Mouse (Mus musculus) cerebral cortex, adult 2 months (tissue): ENCODE results near the gene Triobp.

ENCODE experiments used
- WGBS: fragments of 180-500 bp; shearing (Covaris S2); methylation state at CpG from one replicate; pipeline ENCODE4 v1.1.7; 2018; 5-methylcytosine and 5-hydroxymethylcytosine counted together

Triobp gene

DNA sequence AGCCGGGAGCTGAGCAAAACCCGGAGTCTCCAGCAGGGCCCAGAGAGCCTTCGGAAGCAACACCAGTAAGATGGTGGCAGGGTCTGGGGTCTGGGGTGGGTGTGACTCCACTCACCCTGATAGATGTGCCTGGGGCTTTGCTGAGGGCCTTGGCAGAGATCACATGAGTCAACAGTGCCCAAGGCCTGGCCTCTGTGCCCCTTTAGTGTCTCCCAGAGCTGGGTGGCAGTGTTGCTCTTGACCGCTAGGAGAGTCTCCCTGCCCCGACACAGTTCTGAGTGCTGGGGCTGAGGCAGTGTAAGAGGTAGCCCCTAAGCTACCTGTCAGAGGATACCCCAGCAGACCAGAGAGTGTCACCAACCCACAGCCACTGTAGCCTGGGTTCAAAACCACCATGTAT is 54.0 kb downstream of the Triobp start:
- WGBS = 96% methylated on average over 5 of the region's 5 CpGs

DNA sequence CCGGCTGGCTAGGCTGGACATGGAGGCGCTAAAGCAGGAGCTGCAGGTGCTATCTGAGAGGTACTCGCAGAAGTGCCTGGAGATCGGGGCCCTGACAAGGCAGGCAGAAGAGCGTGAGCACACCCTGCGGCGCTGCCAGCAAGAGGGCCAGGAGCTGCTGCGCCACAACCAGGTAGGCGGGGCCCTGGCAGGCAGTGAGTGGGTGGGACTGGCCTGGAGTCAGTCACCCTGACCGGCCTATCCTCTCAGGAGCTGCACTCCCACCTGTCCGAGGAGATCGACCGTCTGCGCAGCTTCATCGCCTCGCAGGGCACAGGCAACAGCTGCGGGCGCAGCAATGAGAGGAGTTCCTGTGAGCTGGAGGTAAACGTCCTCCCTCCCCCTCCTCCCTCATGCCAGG is 54.5 kb downstream of the Triobp start:
- WGBS = 82% methylated on average over 19 of the region's 19 CpGs

DNA sequence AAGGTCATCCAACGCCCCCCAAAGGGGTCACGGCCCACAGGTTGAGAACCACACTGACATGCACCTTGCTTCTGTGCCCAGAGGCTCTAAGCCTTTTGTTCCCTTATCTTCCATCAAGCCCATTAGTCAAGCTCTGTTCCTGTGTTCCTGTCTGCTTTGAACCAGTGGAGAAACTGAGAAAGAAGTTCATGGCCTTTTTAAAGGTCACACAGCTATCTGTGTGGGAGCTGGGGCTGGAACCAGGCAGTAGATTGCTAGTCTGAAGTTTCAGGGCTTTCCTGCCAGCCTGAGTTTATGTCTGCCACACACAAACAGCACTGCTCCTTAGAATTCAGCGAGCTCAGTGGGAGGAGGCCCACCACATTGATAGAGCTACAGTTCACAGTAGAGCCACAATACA is 55.6 kb downstream of the Triobp start:
- 90% methylated on average over 3 of the region's 3 CpGs for WGBS

DNA sequence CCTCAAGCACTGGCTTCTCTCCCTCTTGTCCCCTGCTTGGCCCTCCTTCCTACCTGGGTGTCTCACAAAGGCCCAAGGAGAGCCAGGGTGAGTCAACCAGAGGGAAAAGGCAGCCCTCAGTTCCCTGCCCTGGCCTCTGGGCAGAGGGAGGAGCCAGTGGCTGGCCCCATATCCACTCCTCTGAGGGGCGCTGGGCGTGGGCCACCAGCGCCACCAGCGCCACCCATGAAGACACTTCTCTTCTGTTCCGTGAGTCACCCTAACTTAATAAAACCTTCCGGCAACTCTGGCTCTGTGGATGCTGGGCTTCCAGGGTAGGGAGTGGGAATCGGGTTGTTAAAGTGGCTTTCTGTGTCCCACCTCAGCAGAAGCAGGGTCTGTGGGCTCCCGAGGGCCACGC is 58.1 kb downstream of the Triobp start:
- WGBS = 92% methylated on average over 9 of the region's 9 CpGs

DNA sequence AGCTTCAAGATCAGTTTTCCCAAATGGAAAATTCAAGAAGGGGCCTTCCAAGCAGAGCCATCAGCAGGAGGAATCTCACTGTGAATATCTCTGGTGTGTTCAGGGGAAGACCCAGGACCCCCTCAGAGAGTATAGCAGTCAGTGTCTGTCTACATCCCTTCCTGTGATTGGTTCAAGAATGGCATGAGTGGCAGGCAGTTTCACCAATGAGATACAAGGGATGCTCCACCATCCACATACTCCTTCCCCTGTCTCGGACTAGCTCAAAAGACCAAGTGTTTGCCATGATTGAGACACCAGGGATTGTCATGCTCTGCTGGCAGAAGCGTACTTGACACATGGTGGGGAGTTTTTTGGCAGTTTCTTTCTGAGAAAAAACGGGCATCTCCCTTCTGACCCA is 59.1 kb downstream of the Triobp start:
- WGBS = 58% methylated on average over 3 of the region's 3 CpGs

DNA sequence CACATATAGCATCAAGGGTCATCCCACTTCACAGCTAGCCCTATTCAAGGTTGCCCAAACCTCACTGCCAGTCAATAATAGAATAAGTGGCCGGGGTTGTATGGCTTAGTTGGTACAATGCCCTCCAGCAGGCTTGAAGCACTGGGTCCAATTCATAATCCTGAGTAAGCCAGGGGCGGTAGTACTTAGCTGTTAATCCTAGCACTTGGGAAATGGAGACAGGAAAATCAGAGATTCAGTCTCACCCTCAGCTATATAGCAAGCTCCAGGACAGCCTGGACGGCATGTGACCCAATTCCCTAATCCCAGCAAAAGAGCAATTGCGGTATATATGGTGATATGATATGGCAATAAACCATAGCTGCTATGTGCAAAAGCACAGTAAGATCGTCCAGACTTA is 59.5 kb downstream of the Triobp start:
- 92% methylated on average over 5 of the region's 5 CpGs for WGBS

DNA sequence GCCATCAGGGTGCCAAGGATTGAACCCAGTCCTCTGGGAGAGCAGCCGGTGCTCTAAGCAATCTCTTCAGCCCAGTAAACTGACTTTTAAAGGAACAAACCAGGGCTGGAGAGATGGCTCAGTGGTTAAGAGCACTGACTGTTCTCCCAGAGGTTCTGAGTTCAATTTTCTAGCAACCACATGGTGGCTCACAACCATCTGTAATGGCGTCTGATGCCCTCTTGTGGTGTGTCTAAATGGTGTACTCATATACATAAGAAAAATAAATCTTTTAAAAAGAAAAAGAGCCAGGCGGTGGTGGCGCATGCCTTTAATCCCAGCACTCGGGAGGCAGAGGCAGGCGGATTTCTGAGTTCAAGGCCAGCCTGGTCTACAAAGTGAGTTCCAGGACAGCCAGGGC is 60.3 kb downstream of the Triobp start:
- 91% methylated on average over 6 of the region's 6 CpGs for WGBS

DNA sequence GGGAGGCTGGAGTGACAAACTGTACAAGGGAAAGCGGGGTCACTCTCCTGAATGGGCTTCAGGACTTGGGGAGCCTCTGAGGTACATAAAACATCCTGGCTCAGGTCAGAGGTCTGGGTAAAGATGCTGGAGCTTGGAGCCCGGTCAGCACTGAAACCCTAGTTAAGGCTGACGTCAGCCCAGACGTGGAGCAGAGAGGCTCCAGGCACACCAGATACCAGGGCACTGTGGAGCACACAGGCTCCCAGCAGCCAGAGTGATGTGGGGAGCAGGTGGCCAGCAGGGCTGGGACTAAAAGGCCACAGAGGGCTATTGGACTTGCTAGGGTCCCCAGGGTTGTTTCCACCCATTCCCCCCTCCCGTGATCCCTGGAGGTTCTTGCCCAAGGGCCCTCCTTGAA is 62.2 kb downstream of the Triobp start:
- 92% methylated on average over 5 of the region's 5 CpGs for WGBS

DNA sequence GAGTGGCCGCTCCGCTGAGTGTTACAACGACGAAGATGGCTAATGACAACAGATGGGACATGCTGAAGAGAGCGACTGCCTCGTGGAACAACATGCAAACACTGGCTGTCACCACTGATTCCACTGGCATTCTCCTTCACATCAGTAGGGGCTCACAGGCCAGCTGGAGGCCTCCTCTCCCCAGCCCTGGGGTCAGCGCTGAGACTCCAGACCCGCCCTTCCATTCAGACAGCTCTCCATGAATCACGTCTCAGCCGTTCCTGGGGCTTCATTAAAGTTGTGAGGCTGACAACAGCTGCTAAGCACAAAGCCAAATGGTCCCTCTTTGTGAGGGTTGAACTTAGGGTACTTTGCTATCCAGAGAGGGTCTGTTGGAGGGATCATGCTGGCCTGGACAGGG is 64.0 kb downstream of the Triobp start:
- 70% methylated on average over 10 of the region's 10 CpGs for WGBS

DNA sequence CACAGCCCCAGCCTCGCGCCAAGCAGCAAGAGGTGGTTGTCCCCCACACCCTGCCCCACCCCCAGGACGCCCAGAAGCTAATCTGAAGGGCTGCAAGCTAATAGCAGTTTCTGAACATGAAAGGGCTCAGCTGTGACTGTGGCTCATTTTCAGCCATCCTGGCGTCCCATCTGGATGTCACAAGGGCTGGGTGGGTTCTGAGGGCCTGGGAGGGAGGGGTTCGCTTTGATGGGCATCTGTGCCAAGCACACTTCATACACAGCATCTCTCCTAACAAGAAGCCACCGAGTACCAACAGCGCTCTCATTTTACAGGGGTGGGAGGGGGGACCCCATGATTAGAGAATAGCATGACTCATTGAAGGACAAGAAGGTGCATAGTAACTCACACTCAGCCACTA is 65.9 kb downstream of the Triobp start:
- 64% methylated on average over 7 of the region's 7 CpGs for WGBS

DNA sequence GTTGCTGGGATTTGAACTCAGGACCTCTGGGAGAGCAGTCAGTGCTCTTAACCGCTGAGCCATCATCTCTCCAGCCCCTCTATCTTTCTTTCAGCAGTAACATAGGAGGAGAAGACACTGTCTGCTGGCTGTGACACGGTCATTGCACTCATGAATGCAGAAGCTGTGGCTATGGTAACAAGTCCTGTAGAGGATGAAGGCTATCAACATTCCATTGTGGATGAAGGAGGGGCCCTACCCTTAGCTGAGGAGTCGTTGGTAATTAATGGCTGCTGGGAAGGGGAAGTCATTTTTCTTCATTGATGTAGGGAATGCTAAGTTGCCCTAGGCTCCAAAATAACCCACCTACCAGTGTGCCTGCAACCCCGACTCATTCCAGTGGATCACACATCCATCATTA is 70.7 kb downstream of the Triobp start:
- 69% methylated on average over 4 of the region's 4 CpGs for WGBS

DNA sequence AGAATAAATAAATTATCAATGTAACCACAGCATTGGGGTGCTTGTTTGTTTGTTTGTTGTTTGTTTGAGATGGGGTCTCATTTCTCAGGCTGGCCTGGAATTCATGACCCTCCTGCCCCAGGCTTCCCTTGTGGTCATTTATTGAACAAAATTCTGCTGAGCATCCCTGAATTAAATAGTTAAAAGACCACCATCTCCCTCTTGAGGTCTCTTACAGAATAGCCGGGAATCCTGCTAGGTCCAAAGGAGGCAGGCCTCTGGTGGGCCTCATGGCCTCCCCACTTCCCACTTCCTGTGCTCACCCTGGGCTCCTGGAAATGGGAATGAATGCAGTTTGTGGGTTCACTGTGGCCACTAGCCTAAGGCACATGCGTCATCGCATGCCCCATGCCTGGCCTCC is 71.4 kb downstream of the Triobp start:
- WGBS = 79% methylated on average over 3 of the region's 3 CpGs

DNA sequence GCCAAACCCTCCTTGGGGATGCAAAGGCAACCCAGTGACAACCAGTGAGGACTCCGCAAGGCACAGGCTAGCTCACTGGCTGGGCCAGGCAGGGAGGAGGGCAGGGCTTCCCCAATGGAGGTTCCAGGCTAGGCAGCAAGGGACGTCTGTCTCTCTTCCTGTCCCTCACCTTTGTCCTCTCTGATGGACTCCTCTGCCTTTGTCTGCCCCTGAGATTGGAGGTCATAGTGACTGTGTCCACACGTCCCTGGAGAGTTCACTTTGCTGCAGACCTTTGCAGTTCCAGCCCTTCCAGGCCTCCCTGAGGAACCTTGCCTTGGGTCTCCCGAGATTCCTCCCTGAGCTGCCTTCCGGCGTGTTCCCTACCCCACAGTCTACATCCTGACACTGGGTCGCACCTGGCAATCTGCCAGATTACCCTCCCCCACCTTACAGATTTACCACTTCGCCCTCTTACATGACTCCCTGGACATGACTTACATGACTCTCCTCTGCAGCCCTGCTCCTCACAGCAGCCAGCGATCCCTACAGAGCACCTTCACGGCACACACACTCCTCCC is 75.2 kb downstream of the Triobp start:
- WGBS = 72% methylated on average over 10 of the region's 10 CpGs

DNA sequence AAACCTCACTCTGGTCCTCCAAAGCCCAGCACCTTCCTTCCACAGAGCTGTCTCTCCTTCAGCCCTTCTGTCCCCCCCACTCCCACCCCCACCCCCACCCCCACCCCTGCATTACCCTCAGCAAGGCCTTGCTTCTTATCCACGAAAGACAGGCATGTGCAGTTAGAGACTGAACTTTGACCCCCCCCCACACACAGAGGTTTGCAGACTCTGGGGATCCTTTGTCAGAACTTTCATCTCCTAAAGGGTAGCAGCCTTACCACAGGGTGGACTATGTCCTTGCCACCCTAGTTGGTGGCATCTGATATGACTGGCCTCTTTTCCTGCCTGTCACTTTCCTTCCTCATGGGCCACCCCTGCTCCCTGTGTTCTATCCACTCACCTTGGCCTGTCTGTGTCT is 75.8 kb downstream of the Triobp start:
- 89% methylated on average over 1 of the region's 1 CpGs for WGBS

DNA sequence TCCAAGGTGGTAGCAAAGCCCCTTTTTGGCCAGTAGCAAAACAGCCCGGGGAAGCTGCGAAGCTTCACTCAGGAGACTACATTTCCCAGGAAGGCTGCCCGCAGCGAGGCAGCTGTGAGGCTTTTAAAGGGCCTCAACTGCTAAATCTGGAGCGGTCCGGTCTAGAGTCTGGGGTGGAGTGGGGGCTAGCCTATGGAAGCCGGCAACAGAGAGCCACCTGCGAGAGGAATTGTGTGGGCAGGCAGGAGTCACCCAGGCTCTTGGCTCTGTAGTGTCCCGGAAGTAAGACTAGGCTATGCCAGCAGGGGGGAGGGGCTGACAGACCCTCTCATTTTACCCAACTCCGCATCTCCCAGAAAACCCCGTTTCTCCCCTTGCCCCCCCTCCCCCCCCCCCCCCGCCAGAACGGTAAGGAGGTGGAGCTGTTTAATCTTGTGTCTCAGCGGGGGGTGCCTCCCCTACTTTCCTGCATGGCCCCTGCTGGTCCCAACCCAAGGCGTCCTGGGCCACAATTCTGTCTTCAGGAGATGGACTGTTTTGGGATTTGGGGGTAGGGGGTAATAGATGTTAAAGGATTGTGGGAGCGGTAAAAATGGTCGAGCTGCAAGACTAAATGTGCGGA is 78.3 kb downstream of the Triobp start:
- WGBS = 19% methylated on average over 17 of the region's 18 CpGs

DNA sequence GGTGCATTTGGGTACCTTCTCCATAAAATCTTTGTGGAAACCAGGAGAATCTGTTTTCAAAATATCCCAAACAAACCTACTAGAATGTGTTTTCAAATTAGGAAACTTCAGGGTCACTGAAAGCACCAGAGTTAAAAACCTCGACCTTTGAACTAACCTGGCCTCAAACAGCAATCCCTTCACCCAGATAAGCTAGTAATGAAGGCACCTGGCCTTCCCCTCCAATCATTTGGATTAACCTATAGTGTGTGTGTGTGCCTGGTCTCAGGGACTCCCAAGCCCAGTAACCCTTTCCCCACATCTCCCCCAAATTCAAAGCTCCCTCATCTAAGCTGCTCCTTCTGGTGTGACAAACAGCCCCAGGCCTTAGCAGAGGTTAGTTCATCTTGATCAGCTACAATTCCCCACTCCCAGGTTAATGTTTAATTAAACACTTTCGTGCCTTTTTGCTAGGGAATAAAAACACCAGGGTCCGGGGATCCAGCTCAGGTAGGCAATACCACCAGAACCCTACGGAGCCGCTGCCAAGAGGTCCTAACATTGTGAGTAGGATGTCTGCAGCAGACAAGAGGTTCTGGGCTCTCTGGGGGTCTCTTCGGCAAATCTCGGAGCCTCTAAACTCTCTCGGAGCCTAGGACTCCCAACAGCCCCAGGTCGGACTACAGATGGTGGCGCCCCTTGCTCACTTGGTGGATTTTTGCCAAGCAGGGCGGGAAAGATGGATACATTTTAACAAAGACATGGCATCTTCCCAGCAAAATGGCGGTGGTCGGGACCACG is 79.2 kb downstream of the Triobp start:
- WGBS = 58% methylated on average over 14 of the region's 14 CpGs

DNA sequence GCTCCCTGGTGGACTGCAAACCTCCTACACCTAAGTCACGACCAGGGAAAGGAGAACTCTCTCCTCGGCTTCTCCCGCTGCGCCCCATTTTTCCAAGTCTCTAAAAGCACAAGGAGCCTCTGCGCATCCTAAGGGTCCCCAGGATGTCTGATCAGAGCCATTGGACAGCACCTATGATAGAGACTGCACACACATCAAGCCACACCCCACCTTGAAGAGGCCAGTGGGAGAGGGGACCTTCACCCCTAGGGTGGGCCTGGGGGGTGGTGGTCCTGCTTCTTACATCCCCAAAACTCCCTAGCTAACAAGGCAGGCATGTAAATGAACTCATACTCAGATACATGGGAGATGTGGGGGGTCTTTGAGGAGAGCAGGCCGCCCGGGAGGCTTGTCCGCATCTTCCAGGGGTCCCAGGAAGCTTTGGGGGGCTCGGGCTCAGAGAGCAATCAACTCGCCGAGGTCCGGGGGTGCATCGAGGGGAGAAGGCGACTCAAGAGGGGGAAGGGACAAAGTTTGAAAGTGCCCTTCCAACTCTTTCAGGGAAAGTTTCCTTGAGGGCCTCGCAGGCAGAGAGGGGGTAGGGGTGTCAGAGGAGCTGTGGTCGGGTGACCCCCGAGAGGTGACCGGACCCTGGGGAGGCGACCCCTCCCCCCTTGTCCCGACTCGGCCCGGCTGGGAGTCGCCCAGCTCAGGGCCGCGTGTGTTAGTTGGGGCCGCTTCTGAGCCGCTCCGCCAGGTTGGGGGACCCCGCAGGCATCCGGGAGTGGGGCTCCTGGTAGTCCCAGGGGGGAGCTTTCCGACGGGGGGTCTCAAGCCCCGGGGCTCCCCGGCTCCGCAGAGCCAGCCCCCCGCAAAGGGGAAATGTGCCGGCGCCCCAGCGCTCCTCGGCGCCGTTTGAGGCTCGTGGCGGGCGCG is 80.0 kb downstream of the Triobp start:
- 7% methylated on average over 46 of the region's 46 CpGs for WGBS

DNA sequence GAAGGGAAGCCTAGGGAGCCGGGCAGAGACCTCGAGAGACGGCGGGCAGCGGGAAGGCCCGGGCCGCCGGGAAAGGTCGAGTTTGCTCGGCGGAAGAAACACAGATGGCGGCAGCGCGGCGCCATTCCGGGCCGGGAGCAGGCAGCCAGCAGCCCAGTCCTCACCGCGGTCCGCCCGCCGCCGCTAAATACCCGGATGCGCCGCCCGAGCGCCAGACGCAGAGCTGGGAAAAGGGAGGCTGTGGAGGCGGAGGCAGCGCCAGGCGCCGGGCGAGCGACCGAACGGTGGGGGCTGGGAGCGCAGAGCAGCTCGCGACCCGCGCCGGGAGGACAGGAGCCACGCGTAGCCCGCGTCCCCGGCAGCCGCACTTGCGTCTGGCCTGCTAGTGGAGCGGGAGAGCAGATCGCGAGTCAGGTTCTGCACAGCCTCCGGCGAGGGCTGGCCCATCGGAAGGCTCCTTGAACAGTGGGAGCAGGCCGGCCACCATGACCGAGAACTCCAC is 80.8 kb downstream of the Triobp start, which contains the start of gene H1f0:
Gene H1f0, plus strand, starts transcription at position 214 of the 502 bp plus-strand sequence.
- WGBS = under 1% methylated on average over 58 of the region's 58 CpGs

DNA sequence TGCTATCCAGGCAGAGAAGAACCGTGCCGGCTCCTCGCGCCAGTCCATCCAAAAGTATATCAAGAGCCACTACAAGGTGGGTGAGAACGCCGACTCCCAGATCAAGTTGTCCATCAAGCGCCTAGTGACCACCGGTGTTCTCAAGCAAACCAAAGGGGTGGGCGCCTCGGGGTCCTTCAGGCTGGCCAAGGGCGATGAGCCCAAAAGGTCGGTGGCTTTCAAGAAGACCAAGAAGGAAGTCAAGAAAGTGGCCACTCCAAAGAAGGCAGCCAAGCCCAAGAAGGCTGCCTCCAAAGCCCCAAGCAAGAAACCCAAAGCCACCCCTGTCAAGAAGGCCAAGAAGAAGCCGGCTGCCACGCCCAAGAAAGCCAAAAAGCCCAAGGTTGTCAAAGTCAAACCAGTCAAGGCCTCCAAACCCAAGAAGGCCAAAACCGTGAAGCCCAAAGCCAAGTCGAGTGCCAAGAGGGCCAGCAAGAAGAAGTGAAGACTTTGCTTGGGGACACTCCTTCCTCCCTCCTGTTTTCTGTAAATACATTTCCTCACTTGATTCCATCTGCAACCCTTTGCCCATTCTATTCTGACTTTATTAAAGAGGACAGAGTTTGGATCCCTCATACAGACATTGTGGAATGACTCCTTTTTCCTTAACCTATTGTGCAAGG is 81.4 kb downstream of the Triobp start:
- 18% methylated on average over 16 of the region's 16 CpGs for WGBS

DNA sequence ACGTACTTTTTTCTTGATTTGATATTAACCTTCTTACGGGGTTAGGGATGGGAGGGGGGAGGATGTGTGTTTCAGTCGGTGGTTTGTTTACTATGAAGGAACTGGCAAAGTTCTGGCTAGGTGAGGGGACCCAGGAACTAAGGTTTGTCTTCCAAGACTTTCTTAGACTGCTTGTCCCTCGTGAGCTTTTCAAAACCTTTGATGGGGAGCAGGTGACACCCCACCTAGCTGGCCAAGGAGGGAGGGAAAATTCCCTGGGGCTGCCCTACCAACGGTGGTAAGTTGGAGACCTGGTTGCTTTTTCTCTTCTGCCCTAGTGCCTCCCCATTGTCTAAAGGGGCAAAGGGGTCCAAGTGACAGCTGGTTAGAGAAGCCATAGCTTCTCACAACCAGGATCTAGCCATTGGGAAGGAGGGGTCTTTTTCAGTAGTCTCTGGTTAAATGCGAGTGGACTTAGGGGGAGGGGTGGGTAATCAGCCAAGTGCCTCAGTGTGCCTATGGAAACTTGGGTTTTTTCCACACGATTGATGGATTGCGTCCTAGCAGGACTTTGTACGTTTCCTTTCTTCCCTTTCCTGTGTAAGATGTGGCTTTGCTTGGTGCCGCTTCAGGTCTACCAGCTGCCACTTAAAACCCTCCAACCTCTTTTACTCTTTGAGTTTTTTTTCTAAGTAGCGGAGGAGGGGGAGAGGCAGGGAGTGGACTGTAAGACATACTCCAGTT is 82.2 kb downstream of the Triobp start:
- WGBS = 7% methylated on average over 11 of the region's 11 CpGs
